Mouse (Mus musculus) liver, embryonic 15.5 days (tissue): Measurements from ENCODE around the gene Cplx2. TPM values are rescaled to one million over a fixed set of nuclear protein-coding genes. Genes with fewer than 3 reads are reported as not detected.

Source experiments
- ATAC-seq: fragments of 200-750 bp; cut with Nextera tagmentation; 2 replicates; pipeline ENCODE4 v1.8.0; 2017; ENCODE audit warnings: moderate number of reproducible peaks, mild to moderate bottlenecking, moderate library complexity; ENCODE audit not compliant: insufficient read depth
- H3K27ac ChIP-seq: fragments of 300-500 bp; sonication (generic); replicated peaks from 2 replicates; pipeline ENCODE4 v1.5.1; 2015; ENCODE audit warnings: mild to moderate bottlenecking, inconsistent platforms
- H3K27me3 ChIP-seq: fragments of 300-500 bp; sonication (generic); 2 replicates; pipeline ENCODE4 v1.6.1; 2015; ENCODE audit warnings: mild to moderate bottlenecking, inconsistent platforms
- H3K36me3 ChIP-seq: fragments of 300-500 bp; sonication (generic); replicated peaks from 2 replicates; pipeline ENCODE4 v1.6.1; 2015; ENCODE audit warnings: moderate library complexity, mild to moderate bottlenecking, inconsistent platforms
- H3K4me1 ChIP-seq: fragments of 300-500 bp; sonication (generic); replicated peaks from 2 replicates; pipeline ENCODE4 v1.6.1; 2015; ENCODE audit warnings: inconsistent platforms
- H3K4me2 ChIP-seq: fragments of 300-500 bp; sonication (generic); 2 replicates; pipeline ENCODE4 v1.6.1; 2015; ENCODE audit warnings: moderate library complexity, mild to moderate bottlenecking, inconsistent platforms
- H3K4me3 ChIP-seq: fragments of 300-500 bp; sonication (generic); replicated peaks from 2 replicates; pipeline ENCODE4 v1.5.1; 2015; ENCODE audit warnings: mild to moderate bottlenecking, inconsistent platforms
- H3K9ac ChIP-seq: fragments of 300-500 bp; sonication (generic); 2 replicates; pipeline ENCODE4 v1.6.1; 2015; ENCODE audit warnings: moderate library complexity, mild to moderate bottlenecking, inconsistent platforms
- H3K9me3 ChIP-seq: fragments of 300-500 bp; sonication (generic); replicated peaks from 2 replicates; pipeline ENCODE4 v1.6.1; 2016; ENCODE audit warnings: inconsistent platforms
- WGBS: fragments of 180-500 bp; shearing (Covaris S2); methylation state at CpG from one replicate; pipeline ENCODE4 v1.1.7; 2015; ENCODE audit warnings: mixed read lengths; ENCODE audit not compliant: insufficient replicate concordance; 5-methylcytosine and 5-hydroxymethylcytosine counted together
- polyA plus RNA-seq: library from polyadenylated mRNA; unstranded; fragments of >200 nt; fragmentation: Nextera tagmentation; extraction: Ambion mirVana; gene quantifications from 2 replicates; pipeline ENCODE4 v1.2.1, GENCODE M21; 2015

Gene Cplx2
- polyA plus RNA-seq: 0.29 and 0.33 TPM in 2 replicates

DNA sequence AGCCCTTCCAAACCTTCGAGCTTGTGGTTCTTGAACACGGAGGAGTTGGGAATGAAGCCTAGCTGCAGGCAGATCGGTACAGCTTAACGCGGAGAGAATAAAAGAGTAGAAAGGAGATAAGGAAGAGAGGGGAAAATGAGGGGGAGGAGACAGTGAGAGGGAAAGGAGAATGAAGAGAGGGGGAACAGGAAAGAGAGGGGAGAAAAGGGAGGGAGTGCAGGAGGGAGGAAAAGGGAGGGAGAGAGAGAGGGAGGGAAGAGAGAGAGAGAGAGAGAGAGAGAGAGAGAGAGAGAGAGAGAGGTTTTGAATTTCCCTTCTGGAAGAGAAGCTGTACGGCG, at the start of gene Cplx2:
Gene Cplx2 (plus strand): TSS at position 301 of the 338 bp plus-strand sequence.
- no peak for ATAC-seq
- Histone ChIP-seq H3K4me3 (no peak within 1 kb of the TSS), H3K4me2 (peak within 1 kb of the TSS; percentile 57), H3K9ac (no peak within 1 kb of the TSS), H3K27ac (no peak within 1 kb of the TSS), H3K4me1 (0 out of 2 replicates have a peak, but pooled peaks cover 4% of the 10 kb centered on the region), H3K9me3 (no peaks in the 10 kb centered on the region), H3K27me3 (peaks cover 44% of the 10 kb centered on the region), H3K36me3 (no peaks in the 10 kb centered on the region)
- WGBS: 5% methylated on average over 7 of the region's 7 CpGs

DNA sequence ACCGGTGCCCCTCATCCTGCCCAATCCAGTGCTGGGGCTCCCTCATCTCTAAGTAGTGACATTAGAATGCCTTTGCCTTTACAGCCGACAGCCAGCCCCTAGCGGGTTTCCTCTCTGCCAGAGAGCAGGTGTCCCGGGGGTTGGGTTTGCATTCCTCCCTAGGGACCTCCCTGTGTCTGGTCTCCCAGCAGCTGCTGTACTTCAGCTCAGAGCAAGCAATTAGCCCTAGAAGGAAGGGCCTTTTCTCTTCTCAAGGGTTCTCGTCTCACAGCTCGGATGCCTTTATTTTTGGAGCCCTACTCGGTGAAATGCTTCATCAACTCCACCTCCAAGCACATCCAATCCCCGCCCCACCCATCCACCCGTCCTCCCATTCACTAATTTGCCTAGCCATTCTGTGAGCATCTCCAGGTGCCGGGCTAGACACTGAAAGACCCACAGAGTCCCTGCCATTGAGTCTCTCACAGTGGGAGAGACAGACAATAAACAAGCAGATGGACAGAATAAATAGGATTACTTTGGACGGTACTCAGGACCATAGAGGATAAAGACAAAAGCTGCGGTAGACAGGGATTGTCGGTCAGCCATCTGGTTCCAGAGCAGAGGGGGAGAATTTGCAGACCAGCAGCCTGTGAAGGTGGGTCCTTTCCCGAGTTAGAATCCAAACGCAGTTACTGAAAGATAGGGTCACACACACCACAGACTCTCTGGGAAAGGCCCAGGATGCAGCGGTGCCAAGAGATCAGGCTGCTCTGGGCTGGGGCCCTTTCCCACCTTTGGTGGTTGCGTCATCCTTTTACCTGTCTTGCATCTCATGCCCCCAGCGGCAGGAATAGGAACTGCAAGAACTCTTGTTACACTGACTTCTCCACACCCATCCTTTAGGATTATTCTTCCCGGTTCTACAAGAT, 48.5 kb upstream of the Cplx2 start:
- H3K27ac ChIP-seq: no peak overlapping the region
- 30% methylated on average over 19 of the region's 19 CpGs for WGBS
- H3K9me3 ChIP-seq: no peaks in the 10 kb centered on the region
- no peak overlapping the region for H3K9ac ChIP-seq
- H3K4me3 ChIP-seq: no peak overlapping the region
- H3K4me1 ChIP-seq: no peaks in the 10 kb centered on the region
- ATAC-seq: no peak
- H3K36me3 ChIP-seq: no peaks in the 10 kb centered on the region
- no peak overlapping the region for H3K4me2 ChIP-seq
- 0 out of 2 replicates have a peak, but pooled peaks cover 4% of the 10 kb centered on the region for H3K27me3 ChIP-seq

- ATAC-seq: no peak
- Histone ChIP-seq H3K9ac (no peak overlapping the region), H3K36me3 (no peaks in the 10 kb centered on the region), H3K27me3 (0 out of 2 replicates have a peak, but pooled peaks cover 4% of the 10 kb centered on the region), H3K9me3 (no peaks in the 10 kb centered on the region), H3K4me3 (no peak overlapping the region), H3K4me2 (no peak overlapping the region), H3K4me1 (no peaks in the 10 kb centered on the region), H3K27ac (no peak overlapping the region)
- WGBS: 36% methylated on average over 13 of the region's 13 CpGs
These were observed 47.6 kb upstream of the Cplx2 start for GRCm38 (mm10) chr13:54323307-54324165.

- H3K36me3 ChIP-seq: no peaks in the 10 kb centered on the region
- WGBS: 51% methylated on average over 2 of the region's 2 CpGs
- no peak overlapping the region for H3K9ac ChIP-seq
- no peaks in the 10 kb centered on the region for H3K9me3 ChIP-seq
- H3K4me1 ChIP-seq: no peaks in the 10 kb centered on the region
- ATAC-seq: no peak
- no peak overlapping the region for H3K4me3 ChIP-seq
- H3K27ac ChIP-seq: no peak overlapping the region
- H3K4me2 ChIP-seq: no peak overlapping the region
- H3K27me3 ChIP-seq: 0 out of 2 replicates have a peak, but pooled peaks cover 4% of the 10 kb centered on the region
These were observed 47.0 kb upstream of the Cplx2 start for GRCm38 (mm10) chr13:54324178-54324577.

- no peak overlapping the region for H3K4me3 ChIP-seq
- 0 out of 2 replicates have a peak, but pooled peaks cover 4% of the 10 kb centered on the region for H3K27me3 ChIP-seq
- H3K27ac ChIP-seq: no peak overlapping the region
- no peak overlapping the region for H3K9ac ChIP-seq
- ATAC-seq: no peak
- no peaks in the 10 kb centered on the region for H3K4me1 ChIP-seq
- no peaks in the 10 kb centered on the region for H3K36me3 ChIP-seq
- no peaks in the 10 kb centered on the region for H3K9me3 ChIP-seq
- no peak overlapping the region for H3K4me2 ChIP-seq
- 59% methylated on average over 7 of the region's 7 CpGs for WGBS
These were observed 45.3 kb upstream of the Cplx2 start for GRCm38 (mm10) chr13:54325814-54326213.

- ATAC-seq: no peak
- Histone ChIP-seq H3K4me3 (no peak overlapping the region), H3K27ac (no peak overlapping the region), H3K27me3 (0 out of 2 replicates have a peak, but pooled peaks cover 4% of the 10 kb centered on the region), H3K36me3 (no peaks in the 10 kb centered on the region), H3K9me3 (no peaks in the 10 kb centered on the region), H3K4me1 (no peaks in the 10 kb centered on the region), H3K4me2 (no peak overlapping the region), H3K9ac (no peak overlapping the region)
- 46% methylated on average over 6 of the region's 6 CpGs for WGBS
These were observed 44.3 kb upstream of the Cplx2 start for GRCm38 (mm10) chr13:54326686-54327447.

GRCm38 (mm10) chr13:54328029-54328428, 43.1 kb upstream of the Cplx2 start:
- Histone ChIP-seq H3K4me2 (no peak overlapping the region), H3K4me3 (no peak overlapping the region), H3K4me1 (no peaks in the 10 kb centered on the region), H3K9ac (no peak overlapping the region), H3K27ac (no peak overlapping the region), H3K36me3 (no peaks in the 10 kb centered on the region), H3K27me3 (0 out of 2 replicates have a peak, but pooled peaks cover 4% of the 10 kb centered on the region), H3K9me3 (no peaks in the 10 kb centered on the region)
- ATAC-seq: no peak
- 67% methylated on average over 1 of the region's 1 CpGs for WGBS

DNA sequence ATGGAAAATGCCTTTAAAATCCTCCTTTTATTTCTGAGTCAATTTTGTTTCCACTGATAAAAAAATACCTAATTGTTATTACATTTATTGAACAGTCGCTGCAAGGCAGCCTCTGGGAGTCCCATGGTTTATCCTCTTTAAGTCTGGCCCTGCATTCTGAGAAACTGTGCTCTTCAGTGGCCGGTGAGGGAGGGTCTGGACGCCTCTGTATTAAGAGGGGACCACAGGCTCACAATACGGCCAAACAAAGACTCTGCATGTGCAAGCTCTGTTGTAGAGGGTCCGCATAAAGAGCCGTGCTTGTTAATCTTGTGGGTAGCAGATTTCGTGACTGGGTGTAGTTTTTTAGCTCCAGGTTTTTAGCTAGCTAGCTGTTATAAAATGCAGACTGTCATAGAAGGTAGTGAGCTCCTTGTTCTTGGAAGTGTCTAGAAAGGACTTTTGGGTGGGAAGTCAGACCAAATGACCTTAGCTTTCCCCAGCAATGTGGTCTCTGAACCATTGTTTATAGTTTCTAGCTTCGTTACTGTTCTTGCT, 42.1 kb upstream of the Cplx2 start:
- no peak for ATAC-seq
- Histone ChIP-seq H3K27me3 (0 out of 2 replicates have a peak, but pooled peaks cover 4% of the 10 kb centered on the region), H3K9ac (no peak overlapping the region), H3K27ac (no peak overlapping the region), H3K9me3 (no peaks in the 10 kb centered on the region), H3K4me1 (no peaks in the 10 kb centered on the region), H3K36me3 (no peaks in the 10 kb centered on the region), H3K4me2 (no peak overlapping the region), H3K4me3 (no peak overlapping the region)
- WGBS: 49% methylated on average over 8 of the region's 8 CpGs

DNA sequence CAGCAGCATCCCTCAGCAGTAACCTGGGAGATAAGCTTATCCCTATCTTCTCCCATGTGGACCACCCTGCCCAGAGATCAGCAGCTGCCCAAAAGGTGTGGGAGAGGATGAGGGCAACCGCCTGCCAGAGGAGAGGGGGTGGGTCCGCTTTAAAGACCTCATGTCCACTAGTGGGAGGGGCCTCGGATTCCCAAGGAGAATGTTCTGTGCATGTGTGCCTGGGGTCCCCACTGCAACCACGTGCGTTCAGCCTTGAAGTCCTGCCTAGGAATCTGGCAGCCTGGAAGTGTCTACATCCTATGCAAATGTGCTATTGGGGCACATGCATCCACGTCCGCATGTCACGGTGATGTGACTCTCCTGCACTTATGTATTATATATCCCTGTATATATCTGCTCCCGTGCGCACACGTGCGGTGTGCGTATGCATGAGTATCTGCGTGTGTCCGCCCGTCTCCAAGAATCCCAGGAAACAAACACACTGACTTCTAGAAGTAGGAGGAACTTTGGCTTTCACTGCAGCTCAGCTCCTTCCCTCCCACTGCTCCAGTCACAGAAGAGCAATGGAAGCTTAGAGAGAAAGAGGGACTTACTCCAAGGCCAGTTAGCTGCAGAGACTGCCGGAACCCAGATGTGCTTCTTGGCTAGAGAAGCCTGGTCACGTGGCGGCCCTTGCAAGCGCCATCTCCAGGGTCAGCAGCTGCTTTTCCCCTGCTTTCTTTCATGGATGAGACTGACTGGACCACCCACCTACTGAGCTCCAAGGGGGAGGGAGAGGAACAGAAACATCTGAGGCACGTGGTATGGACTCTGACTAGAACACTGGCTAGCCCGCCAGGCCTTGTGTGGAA, 39.1 kb upstream of the Cplx2 start:
- Histone ChIP-seq H3K4me3 (no peak overlapping the region), H3K27me3 (no peaks in the 10 kb centered on the region), H3K9me3 (no peaks in the 10 kb centered on the region), H3K9ac (no peak overlapping the region), H3K27ac (no peak overlapping the region), H3K4me2 (no peak overlapping the region), H3K4me1 (no peaks in the 10 kb centered on the region), H3K36me3 (no peaks in the 10 kb centered on the region)
- no peak for ATAC-seq
- WGBS: 69% methylated on average over 22 of the region's 22 CpGs
